Mouse (Mus musculus): ENCODE results near the gene Rasal1.
A peak's percentile ranks its signal among the peaks of the same experiment; 100 is the strongest.

The Rasal1 gene

DNA sequence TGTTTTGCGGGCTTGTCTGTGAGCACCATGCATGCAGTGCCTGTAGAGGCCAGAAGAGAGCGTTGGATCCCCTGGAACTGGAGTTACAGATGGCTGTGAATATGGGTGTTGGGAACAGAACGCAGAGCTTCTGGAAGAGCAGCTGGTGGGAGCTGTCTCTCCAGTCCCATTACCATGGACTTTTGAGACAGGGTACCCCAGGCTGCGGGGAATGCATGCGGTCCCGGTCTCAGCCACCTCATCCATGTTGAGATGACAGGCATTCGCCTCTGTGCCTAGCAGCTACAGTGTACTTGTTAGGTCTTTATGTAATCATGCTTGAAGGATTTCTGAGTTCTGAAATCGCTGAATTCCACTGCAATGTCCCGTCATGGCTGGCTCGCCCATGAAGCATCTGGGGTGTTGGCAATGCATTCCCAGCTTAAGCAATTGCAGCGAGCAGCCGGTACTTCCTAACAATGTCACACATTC, 7.7 kb downstream of the Rasal1 start:
- DNase-seq: no peak

DNA sequence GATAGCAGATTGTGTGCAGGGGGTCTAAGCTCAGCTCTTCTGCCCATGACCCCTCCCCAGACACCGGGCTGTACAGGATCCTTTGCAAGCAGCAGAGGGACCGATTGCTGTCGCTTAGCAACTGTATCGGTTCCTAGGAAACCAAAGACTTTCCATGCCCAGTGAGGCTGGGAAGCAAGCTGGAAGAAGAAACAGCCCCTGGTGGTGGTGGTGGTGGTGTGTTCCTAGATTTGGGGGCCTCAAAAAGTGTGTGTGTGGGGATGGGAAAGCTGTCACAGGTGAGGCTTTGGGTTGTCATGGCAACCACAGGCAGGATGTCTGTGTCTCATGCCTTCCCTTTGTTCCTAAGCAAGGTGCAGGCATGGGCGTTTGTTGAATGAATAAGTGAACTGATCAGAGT, 12.2 kb downstream of the Rasal1 start:
- no peak for DNase-seq

DNA sequence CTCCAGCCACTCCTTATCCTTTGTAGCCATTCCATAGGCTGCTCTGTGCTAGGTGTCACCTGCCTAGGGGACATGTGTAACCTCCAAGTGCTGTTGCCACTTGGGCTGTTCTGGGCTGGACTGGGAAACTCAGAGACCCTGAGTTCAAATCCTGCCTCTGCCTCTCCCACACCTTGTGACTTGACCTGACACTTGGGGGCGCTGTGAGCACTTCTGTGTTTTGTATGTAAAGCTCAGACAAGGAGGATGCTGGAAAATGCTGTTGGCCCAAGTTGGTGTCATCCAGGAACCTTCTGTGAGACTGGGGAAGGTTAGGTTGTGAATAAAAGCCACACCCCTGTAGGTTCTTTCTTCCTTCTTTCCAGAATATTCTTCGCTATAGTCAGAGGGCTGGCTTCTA, 16.3 kb downstream of the Rasal1 start:
- DNase-seq: peak in 1 of 2 experiments; percentile 44

DNA sequence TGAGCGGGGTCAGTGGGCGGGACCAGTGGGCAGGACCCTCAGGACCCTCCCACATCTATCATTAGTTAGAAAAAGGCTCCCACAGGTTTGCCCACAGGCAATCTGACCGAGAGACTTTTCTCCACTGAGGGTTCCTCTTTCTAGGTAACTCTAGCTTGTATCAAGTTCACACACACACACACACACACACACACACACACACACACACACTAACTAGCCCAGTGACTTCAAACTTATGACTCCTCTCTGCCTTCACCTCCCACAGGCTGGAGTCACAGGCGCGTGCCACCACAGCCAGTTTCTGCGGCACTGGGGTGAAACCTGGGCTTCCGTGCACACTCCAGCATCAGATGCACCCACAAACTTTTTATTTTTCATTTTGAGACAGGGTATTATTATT, 20.1 kb downstream of the Rasal1 start:
- DNase-seq: no peak

DNA sequence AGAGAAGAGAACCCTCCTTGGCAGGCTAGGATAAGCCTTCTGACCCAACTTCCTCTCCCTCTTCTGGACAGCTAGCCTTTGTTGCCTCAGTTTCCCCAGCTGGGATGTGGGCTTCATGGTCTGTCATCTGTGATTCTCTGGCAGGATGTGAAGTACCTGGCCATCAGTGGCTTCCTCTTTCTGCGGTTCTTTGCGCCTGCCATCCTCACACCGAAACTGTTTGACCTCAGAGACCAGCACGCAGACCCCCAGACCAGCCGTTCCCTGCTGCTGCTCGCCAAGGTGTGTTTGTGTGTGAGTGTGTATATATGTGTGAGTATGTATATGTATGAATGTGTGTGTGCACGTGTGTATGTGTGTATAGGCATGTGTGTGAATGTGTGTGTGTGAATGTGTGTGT, 21.5 kb downstream of the Rasal1 start:
- DNase-seq: no peak

DNA sequence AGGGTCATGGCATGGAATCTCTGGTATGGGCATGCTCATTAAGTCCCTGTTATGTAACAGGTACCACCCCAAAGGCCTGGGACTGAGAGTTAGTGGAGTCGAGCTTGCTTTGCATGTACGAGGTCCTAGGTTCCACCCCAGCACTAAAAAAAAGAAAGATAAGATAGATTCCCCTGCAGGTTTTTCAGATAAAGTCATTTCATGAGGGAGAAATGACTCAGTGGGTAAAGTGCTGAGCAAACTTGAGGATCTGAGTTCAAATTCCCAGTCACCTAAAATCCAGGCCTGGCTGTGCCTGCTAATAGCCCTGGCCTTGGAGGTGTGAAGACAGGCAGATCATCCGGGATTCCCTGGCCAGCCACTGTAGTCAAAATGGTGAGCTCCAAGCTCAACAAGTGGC, 23.3 kb downstream of the Rasal1 start:
- DNase-seq: no peak

DNA sequence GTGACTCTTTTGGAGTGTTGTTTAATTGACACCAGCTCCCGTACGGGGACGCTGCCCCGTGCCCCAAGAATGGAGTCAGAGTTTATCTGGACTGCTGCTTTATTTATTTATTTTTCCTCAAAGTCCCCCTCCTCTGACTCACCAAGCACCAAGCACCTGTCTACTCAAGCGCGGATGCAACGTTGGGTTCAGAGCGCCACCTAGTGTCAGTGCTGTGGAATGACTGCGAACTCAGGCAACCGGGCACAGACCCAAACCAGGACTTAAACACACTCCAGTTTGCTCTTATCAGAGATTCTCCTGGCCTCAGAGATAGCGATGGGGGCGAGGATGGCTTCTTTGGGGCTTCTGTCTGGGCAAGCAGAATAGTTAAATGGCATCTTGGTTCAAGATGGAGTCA, 25.0 kb downstream of the Rasal1 start:
- DNase-seq: peak; percentile 81 to 86

DNA sequence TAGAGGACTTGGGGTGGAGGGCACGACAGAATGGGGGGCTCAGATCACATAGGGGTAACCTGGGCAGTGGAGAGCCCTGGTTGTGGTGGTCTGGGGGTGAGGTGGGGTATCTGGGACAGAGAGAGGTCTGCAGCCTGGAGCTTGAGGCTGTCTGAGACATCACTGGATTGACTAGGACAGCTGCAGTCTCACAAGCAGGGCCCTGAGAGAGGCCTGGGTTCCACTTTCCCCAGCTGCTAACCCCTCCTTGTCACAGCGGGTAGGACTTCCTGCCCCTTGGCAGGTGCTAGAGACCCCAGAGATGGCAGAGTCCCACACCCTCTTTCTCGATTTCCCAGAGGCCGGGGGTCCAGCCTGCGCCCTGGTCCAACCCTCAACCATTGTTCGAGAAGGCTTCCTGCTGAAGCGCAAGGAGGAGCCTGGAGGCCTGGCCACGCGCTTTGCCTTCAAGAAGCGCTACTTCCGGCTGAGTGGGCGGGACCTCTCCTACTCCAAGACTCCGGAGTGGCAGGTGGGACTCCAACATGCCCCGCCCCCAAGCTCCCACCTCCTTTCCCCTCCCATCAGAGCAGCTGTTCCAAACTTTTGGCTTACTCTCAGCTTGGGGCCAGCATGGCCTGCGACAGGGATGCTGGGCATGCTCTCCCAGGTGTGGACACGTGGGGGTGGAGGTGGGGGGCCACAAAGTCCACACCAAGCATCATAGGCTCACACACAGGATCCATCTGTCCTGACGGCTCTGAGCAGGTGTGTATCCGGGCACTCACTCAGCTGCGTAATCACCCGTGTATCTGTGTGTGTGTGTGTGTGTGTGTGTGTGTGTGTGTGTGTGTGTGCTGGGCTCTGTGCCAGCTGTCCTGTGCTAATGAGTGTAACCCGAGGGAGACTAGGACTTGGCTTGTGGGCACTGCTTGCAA, 25.9 kb downstream of the Rasal1 start:
- DNase-seq: no peak

DNA sequence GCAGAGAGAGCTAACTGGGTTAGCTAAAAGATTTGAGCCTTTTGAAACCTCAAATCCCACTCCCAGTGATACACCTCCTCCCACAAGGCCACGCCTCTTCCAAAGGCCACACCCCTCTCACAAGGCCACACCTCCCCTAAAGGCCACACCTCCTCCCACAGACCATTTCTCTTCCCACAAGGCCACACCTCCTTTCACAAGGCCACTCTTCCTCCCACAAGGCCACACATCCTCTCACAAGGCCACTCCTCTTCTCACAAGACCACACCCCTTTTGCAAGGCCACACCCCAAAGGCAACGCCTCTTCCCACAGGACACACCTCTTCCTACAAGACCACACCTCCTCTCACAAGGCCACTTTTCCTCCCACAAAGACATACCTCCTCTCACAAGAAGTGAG, 28.9 kb downstream of the Rasal1 start:
- DNase-seq: no peak

DNA sequence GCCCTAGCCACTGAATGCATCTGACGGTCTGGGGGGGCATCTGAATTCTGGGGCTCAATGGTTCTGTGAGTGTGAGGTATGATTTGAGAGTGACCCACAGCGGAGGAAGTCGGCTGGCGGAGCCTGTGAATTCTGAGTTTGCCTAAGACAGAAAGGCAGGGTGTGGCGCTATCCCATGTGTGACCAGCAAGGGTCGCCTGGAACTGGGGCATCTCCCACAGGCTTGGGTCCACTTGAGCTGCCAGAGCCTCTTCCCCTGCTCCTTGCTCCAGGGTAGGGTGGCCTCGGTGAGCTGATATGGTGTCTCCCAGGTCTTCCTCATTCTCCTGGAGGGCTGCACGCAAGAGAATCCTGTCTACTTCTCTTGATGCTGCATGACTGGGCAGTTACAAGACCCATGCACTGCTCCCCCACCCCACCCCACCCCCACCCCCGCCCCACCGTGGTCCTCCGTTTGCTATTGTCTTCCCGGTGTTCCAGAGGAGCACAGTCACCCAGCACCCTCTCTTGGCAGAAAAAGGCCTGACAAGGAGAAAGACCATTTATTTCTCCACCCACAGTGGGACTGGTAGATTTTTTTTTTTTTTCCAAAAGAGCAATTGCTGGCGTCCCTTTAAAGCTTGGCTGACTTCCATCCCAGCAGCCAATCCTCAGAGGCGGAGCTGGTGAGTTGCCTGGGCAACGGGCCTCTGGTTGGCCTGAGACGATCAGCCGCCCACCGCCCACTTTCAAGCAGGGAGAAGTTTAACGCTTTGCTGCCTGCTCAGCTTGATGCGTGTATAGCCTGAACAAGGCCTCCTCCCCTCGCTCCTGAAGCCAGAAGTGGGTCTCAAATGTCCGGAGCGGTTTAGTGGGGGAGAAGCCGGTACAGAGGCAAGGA, 31.3 kb downstream of the Rasal1 start:
- DNase-seq: peak; percentile 73 to 83

DNA sequence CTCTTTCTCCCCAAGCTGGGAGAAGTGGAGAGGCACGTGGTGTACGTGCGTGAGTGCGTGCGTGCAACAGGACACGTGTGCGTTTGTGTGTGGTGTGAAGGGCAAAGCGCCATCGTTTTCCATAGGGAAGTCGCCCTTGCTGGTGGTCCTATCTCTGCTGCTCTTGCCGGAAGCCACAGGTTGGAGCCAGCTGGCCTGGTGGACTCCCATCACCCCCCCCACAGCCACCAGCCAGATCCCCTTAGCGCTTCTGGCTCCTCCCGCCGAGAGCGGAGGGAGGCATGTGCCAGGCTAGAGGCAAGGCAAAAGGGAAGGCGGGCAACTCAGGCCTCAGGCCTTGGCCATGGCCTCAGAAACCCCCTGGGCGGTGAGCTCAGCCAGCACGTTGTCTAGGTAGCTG, 32.3 kb downstream of the Rasal1 start:
- DNase-seq: peak in 1 of 2 experiments; percentile 52

DNA sequence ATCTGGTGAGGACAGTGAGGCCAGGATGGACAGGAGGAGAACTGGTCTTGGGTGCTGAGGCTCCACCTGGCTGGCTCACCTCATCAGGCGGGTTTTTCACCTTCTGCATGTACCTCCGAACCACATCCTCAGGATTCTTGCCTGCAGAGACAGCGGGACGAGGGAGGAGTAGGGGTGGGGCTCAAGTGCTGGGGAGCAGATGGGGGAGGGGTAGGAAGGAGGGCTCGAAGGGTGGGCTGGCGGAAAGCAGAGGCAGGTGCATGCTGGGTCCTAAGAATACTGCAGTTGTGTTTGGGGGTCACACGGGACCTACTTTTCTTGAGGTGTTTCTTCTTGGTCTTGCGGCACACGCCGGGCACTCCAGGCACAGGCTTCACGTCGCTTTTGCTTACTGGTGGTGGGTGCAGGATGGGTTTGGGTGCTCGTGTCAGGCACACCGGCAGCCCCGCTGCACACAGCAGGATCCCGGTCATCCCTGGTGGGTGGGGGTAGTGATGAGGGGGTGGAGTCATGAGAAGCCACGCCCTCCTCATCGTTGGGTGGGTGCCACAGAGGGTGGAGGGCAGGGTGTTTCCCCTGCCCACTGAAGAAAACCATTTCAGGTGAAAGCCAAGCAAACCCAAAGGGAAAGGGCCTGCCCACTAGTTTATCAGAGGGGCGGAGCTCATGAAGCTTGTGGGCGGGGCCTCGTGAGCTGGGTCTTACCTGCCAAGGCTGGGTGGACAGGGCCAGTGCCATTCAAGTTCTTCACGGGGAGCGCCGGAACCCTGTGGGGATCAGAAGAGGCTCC, 34.6 kb downstream of the Rasal1 start:
- no peak for DNase-seq

DNA sequence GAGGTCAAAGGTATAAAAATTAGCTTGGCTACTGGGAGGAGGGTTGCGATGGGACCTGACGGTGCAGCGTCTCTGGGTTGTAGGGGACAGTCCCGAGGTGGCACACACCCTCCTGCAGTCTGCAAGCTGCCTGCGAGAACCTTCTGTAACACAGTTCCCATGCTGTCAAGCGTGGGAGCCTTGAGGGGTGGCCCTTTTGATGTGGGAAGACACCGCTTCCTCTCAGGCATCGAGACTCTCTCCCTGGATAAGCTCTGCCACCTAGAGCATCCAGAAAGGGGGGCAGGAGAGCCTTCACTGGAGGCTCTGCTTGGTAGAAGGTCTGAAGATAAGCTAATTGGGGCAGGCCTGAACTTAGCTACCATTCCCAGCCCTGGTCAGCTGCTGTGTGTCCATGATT, 37.1 kb downstream of the Rasal1 start:
- DNase-seq: no peak

DNA sequence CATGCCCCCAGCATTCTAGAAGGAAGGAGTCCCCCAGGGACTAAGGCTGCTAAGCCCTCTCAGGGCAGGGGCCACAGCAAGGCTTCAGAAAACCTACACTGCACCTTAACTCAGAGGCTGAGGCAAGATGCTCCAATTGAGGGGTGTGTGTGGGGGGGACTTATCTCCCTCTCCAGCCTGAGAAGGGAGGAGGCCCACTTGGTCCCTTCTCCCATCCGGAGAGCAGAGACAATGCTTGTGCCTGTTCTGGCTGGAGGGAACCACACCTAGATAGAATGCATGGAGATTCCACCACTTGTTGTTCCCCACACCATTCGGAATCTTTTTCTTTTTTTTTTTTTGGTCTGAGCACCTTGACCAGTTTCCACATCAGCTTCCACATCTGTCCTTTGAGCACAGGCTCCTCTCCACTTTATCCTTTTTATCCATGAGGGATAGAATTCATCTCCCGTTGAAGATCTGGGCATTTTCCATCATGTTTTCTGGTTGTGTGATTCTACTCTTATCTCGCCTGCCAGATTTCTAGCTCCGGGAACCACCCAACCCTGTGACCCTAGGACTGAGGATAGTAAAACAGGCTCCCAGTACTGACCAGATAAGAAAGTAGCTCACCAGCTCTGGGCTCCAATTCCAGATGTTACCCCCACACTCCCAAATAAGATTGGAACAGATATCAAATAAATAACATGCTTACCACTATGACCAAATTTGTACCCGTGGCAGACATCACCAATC, 38.3 kb downstream of the Rasal1 start:
- no peak for DNase-seq

DNA sequence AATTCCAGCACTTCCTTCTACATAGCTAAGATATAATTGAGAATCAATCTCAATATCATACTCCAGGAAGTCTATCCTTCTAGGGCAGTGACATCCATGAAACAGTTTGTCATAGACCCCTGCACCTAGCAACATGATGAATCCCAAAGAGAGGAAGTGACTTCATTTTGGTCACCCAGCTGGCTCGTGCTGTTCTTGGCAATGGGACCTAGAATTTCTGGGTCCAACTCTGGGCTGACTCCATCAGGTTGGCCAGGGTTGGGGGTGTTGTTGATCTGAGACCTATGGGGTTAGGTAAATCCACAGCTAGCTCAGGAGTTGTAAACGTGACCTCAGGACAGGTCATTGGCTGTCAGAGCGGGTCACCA, 38.9 kb downstream of the Rasal1 start:
- DNase-seq: no peak

DNA sequence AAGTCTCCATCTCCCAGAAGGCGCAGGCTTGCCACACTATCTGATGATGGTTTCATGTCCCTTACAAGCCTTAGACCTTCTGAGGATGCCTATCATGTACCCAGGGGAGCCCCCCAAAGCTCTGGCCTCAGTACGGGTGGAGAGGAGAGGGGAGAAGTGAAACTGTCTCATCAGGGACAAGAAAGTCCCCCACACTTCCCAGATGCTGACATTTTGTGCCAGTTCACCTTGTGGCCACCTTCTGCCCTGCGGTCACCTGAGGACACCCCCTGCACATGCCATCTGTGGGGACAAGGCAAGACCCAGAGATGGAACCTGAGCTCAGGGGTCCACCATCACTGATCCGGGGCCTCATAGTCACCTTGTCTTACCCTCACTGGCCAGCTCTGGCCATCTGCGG, 39.3 kb downstream of the Rasal1 start:
- DNase-seq: no peak

DNA sequence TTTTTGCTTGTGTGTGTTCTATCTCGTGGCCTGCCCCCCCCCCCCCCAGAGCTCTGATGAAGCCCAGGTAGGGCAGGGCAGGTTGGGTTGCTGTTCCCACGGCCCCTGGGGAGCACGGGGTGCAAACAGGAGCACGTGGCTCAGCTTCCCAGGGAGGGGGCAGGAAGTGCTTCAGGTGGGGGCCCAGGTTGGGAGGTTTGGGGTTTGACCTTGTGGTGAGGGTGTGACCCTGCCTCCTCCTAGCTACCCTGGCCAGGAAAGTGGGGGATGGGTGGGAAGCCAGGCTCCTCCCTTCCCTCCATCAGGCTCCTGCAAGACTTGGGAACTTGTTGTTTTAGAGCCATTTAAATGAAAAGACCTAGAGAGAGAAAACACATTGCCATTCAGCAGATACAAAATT, 39.8 kb downstream of the Rasal1 start:
- DNase-seq: no peak

DNA sequence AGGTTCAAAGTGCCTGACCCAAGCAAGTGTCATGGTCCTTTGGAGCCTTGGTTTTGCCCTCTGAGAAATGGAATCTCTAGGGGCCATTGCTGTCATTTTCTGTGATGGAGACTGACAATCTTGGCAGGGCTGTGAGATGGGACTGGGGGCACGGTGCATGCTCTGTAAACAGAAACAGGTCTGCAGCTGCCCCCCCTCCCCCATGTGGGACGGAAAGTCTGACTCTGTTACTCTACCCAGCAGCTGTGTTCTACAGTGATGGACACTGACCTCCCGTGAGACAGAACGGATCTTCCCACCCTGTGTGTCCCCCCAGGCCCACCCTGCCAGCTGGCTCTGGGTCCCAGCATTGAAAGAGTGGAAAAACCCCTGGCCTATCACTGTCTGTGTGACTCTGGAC, 41.8 kb downstream of the Rasal1 start:
- no peak for DNase-seq

DNA sequence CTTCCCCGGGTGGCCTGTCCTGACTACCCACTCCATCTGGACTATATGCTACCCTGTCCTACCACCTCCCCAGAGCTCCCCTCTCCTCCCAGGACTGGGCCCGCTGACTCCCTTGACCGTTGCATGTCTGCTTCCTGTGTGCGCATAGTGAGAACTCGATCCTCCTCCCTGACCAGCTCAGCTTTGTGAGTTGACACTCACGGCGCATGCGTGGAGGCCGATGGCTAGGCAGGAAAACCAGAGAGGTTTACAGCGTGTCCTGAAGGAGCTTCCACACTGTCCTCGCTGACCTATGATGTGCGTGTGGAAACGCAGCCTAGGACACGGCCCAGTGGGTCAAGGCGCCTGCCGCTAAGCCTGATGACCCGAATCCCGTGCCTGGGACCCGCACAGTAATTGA, 43.4 kb downstream of the Rasal1 start:
- no peak for DNase-seq

DNA sequence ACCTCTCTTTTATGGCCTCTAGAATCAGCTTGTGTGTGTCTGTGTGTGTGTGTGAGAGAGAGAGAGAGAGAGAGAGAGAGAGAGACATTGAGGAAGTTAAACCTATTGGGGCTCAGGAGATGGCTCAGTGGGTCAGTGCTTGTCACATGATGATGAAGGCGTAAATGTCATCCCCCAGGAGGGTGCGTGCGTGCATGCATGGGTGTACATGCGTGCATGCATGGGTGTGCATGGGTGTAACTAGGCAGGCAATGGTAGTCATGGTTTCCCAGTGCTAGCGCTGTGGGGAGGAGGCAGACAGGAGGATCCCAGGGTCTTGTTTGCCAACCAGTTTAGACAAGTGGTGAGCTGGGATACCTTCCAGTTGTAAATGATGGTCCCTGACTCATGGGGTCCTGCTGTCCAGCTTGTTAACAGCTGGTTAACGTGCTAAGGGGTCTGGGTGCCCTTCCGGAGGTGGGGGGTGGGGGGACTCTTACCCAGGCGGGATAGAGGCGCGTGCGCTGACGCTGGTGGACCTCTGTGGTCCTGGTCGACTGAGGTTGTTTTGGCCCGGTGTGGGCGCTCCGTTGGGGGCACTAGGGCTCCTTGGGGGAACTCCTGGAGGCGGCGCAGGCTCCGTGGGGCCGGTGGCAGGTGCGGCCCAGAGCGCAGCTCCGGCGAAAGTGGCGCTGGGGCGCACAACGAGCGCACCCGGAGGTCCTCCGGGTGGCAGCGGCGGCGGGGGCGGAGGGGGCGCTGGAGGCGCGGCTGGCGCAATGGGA, 45.5 kb downstream of the Rasal1 start:
- DNase-seq: no peak

DNA sequence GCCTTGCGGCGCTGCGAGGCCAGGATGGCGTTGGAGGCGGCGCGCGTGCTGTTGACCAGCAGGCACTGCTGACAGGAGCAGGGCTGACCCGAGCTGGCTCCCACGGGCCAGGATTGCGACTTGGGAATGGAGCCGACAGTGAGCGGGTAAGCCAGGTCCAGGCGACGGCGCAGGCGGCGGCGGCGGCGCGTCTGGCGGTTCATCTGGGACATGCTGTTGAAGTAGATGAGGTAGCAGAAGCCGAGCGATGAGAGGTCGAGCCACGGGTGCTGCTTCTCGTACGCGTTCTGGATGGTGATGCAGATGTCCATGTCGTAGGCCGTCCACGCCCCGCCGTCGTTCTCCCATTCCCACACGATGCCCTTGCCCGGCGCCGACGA, 46.1 kb downstream of the Rasal1 start:
- DNase-seq: peak; percentile 74 to 79

Data from cerebellum, postnatal 25 days (tissue).